Mouse (Mus musculus): ENCODE results near the gene Il33.

DNA sequence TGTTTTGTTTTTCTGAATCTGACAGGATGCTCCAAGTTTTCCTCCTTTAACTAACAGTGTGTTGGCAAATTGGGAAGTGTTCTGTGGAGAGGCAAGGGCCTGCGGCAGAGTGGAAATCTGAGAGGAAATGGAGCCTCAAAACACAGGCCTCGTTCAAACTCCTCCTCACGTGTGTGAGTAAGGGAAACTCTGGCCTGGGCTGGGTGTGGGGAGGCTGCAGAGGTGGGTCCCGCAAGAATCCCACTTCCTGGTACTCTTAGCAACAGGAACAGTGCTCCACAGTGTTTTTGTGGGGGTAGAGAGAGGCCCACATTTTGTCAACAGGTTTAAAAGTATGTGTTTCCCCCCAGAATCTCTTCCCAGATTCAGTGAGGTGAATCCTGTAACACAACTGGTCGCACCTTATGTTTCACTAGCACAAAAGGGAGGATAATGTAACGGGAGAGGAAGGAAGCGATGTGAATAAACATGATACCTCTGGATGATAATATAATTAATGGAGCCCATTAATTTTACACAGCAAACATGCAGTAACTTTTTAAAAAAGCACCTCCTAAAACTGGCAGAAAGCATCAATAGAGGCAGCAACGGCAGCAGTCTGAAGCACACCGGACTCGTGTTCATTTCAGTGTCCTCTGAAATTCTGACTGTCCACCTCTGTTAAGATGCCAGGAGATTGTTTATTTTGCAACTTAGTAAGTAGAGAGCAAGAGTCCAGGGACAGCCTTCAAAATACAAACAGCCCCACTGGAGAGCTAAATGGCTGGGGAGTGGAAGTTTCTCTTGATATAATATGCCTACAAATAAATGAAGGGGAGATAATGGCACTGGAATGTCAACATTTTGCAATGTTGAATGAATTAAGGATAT lies 47.3 kb upstream of the Il33 start:
- TF ChIP-seq POLR2A (IDR thresholded peaks at IDR 0.05; ENCODE audit: low read depth, low read length) (no peak), CTCF (IDR thresholded peaks at IDR 0.05; ENCODE audit: borderline replicate concordance, insufficient read depth, low read length) (no peak)

Data from embryonic fibroblast, embryonic 13.5 days (primary cell).